Mouse (Mus musculus) kidney, postnatal 36 days (tissue): ENCODE measurements around the gene Treml2.
A peak's percentile ranks its signal among the peaks of the same experiment; 100 is the strongest.
"Not testable (repeated sequence)": the region's sequence is repeated elsewhere in the genome, so short reads cannot be mapped to it uniquely, and the experiment has no call there.

Experiments used
- DNase-seq, 2 experiments: peaks; one replicate each; pipeline ENCODE4 v3.0.0; 2021 to 2022; ENCODE audit warnings: mixed read lengths in 2 of 2

The Treml2 gene

GRCm38 (mm10) chr17:48293500-48294194, 5.7 kb upstream of the Treml2 start:
- no peak for DNase-seq

- DNase-seq, result no peak
Measured at GRCm38 (mm10) chr17:48299756-48300155, 458 bp downstream of the Treml2 start.

GRCm38 (mm10) chr17:48300199-48300598, 901 bp downstream of the Treml2 start:
- peak in 1 of 2 experiments; percentile 2 for DNase-seq

- DNase-seq, result no peak
Measured at GRCm38 (mm10) chr17:48300861-48301260, 1.6 kb downstream of the Treml2 start.

- DNase-seq, result no peak
Measured at GRCm38 (mm10) chr17:48301792-48302191, 2.5 kb downstream of the Treml2 start.

- no peak for DNase-seq
Measured at GRCm38 (mm10) chr17:48312124-48312523, 12.8 kb downstream of the Treml2 start.

GRCm38 (mm10) chr17:48315905-48316579, 16.7 kb downstream of the Treml2 start, which contains the start of gene B430306N03Rik:
TSS of gene B430306N03Rik (plus strand) at chr17:48316141.
- DNase-seq, result not testable (repeated sequence)

GRCm38 (mm10) chr17:48318686-48319085, 19.4 kb downstream of the Treml2 start:
- no peak for DNase-seq

GRCm38 (mm10) chr17:48321279-48321678, 22.0 kb downstream of the Treml2 start:
- DNase-seq, result no peak

- no peak for DNase-seq
Measured at GRCm38 (mm10) chr17:48323236-48323635, 23.9 kb downstream of the Treml2 start.

GRCm38 (mm10) chr17:48324258-48324657, 25.0 kb downstream of the Treml2 start:
- no peak for DNase-seq

GRCm38 (mm10) chr17:48325093-48325492, 25.8 kb downstream of the Treml2 start:
- DNase-seq, result no peak

GRCm38 (mm10) chr17:48325638-48326037, 26.3 kb downstream of the Treml2 start:
- DNase-seq, result no peak

GRCm38 (mm10) chr17:48326656-48327055, 27.4 kb downstream of the Treml2 start:
- DNase-seq, result no peak

- DNase-seq, result no peak
Measured at GRCm38 (mm10) chr17:48332524-48332923, 33.2 kb downstream of the Treml2 start.

- DNase-seq, result no peak
Measured at GRCm38 (mm10) chr17:48334186-48334585, 34.9 kb downstream of the Treml2 start.

GRCm38 (mm10) chr17:48336857-48337256, 37.6 kb downstream of the Treml2 start:
- DNase-seq, result peak; percentile 73 to 92

GRCm38 (mm10) chr17:48340267-48340666, 41.0 kb downstream of the Treml2 start:
- DNase-seq, result no peak

GRCm38 (mm10) chr17:48341947-48342346, 42.6 kb downstream of the Treml2 start:
- DNase-seq, result no peak

GRCm38 (mm10) chr17:48343065-48343464, 43.8 kb downstream of the Treml2 start:
- DNase-seq, result no peak

- DNase-seq, result no peak
Measured at GRCm38 (mm10) chr17:48345824-48346223, 46.5 kb downstream of the Treml2 start.

- DNase-seq, result no peak
Measured at GRCm38 (mm10) chr17:48346231-48346630, 46.9 kb downstream of the Treml2 start, which contains the start of gene Trem2. TSS of gene Trem2 (plus strand) at chr17:48346401.

GRCm38 (mm10) chr17:48346834-48347233, 47.5 kb downstream of the Treml2 start:
- no peak for DNase-seq

- DNase-seq, result no peak
Measured at GRCm38 (mm10) chr17:48347287-48347686, 48.0 kb downstream of the Treml2 start.
